12 mouse cellular contexts compared by ENCODE assay signal in the genomic region with DNA sequence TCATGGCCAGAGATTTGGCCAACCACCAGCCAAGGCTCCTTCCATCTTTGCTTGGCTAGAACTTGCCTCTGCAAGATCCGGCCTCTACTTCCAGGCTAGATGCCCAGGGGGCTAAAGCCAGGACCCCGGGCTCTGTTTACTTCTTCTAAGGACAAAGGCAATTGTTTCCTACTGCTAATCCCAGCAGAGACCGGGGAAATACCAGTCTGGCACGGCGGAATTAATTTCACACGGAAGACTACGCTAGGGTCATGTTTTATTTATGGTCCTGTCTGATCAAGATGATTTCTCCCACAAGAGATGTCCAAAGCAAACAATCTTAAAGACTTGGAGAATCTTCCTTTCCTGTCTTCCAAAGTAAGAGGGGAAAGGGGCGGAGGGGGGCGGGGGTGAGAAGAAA. TPM values are rescaled to one million over a fixed set of nuclear protein-coding genes. Genes with fewer than 3 reads are reported as not detected.
A peak's percentile ranks its signal among the peaks of the same experiment; 100 is the strongest.
DNase-seq lines count a peak whose midpoint lies in the region; ATAC-seq and TF ChIP-seq lines count a peak whose summit lies in the region.
"Had no signal": no experiment of that assay in that cellular context is flagged by ENCODE, and none has a peak within 500 bp of the region (broad histone marks: within the 10 kb centered on the region; RNA-seq: fewer than 3 reads in every experiment).

No protein-coding gene starts in this region.

- H3K27me3 ChIP-seq in forebrain, embryonic 10.5 days (ENCODE audit: poor library complexity, severe bottlenecking) = peaks cover 59% of the 10 kb centered on the region
- H3K27me3 ChIP-seq in forebrain, embryonic 11.5 days (ENCODE audit: control insufficient read depth, insufficient read depth, low read length) = peaks cover 26% of the 10 kb centered on the region
- H3K27me3 ChIP-seq in testis, adult 2 months (ENCODE audit: control insufficient read depth, insufficient read depth, low read length) = no peaks in the 10 kb centered on the region
- peaks cover 66% of the 10 kb centered on the region for H3K27me3 ChIP-seq in midbrain, embryonic 10.5 days (ENCODE audit: low read depth, poor library complexity, severe bottlenecking)

- no peak overlapping the region for H3K27ac ChIP-seq in forebrain, embryonic 10.5 days
- H3K27ac ChIP-seq in forebrain, embryonic 11.5 days (ENCODE audit: low read depth, low read length) = no peak overlapping the region
- H3K27ac ChIP-seq in testis, adult 2 months (ENCODE audit: control insufficient read depth, insufficient read depth, low read depth, low read length) = 0 out of 2 replicates have a peak overlapping the region, but pooled peaks have one; percentile 15
- H3K27ac ChIP-seq in midbrain, embryonic 10.5 days (replicated peaks) = no peak overlapping the region

- WGBS in forebrain, embryonic 10.5 days = 3% methylated on average over 9 of the region's 9 CpGs
- WGBS in forebrain, embryonic 11.5 days = 3% methylated on average over 9 of the region's 9 CpGs
- WGBS in midbrain, embryonic 10.5 days = 2% methylated on average over 9 of the region's 9 CpGs

- peak overlapping the region; percentile 72 for H3K4me3 ChIP-seq in forebrain, embryonic 10.5 days
- no peak overlapping the region for H3K4me3 ChIP-seq in forebrain, embryonic 11.5 days (ENCODE audit: low read depth, low read length)
- H3K4me3 ChIP-seq in testis, adult 2 months (ENCODE audit: control insufficient read depth, low read depth, low read length) = peak overlapping the region; percentile 85
- H3K4me3 ChIP-seq in midbrain, embryonic 10.5 days = peak overlapping the region; percentile 79

- H3K4me1 ChIP-seq in forebrain, embryonic 10.5 days = peaks cover 41% of the 10 kb centered on the region
- H3K4me1 ChIP-seq in forebrain, embryonic 11.5 days (replicated peaks; ENCODE audit: control insufficient read depth, insufficient read depth, low read length) = peaks cover 14% of the 10 kb centered on the region; the same call in 1 of the 2 replicates
- peaks cover 3% of the 10 kb centered on the region for H3K4me1 ChIP-seq in testis, adult 2 months (ENCODE audit: control insufficient read depth, insufficient read depth, low read length)
- H3K4me1 ChIP-seq in midbrain, embryonic 10.5 days = peaks cover 48% of the 10 kb centered on the region

- no peaks in the 10 kb centered on the region for H3K9me3 ChIP-seq in forebrain, embryonic 10.5 days
- no peaks in the 10 kb centered on the region for H3K9me3 ChIP-seq in forebrain, embryonic 11.5 days (ENCODE audit: control insufficient read depth, low read length)
- H3K9me3 ChIP-seq in midbrain, embryonic 10.5 days (replicated peaks) = no peaks in the 10 kb centered on the region

- no peaks in the 10 kb centered on the region for H3K36me3 ChIP-seq in forebrain, embryonic 10.5 days (replicated peaks)
- H3K36me3 ChIP-seq in forebrain, embryonic 11.5 days (ENCODE audit: control insufficient read depth, insufficient read depth, low read length) = no peaks in the 10 kb centered on the region
- H3K36me3 ChIP-seq in testis, adult 2 months (ENCODE audit: control insufficient read depth, insufficient read depth, low read length) = no peaks in the 10 kb centered on the region
- no peaks in the 10 kb centered on the region for H3K36me3 ChIP-seq in midbrain, embryonic 10.5 days

- no peak for ATAC-seq in forebrain, embryonic 11.5 days (replicated peaks; ENCODE audit: low FRiP score)
- no peak for ATAC-seq in cerebellum, adult (ENCODE audit: insufficient number of reproducible peaks, low FRiP score, low TSS enrichment)

- TF ChIP-seq POLR2A in testis, adult 2 months (IDR thresholded peaks at IDR 0.05; ENCODE audit: control insufficient read depth, low read depth, low read length) = no peak

- intact Hi-C loops in left cerebral cortex, postnatal 14 days (cut with DNase I) = loop anchor here (5.0 kb wide), 2 partner anchors 160 to 310 kb away; no protein-coding TSS in a partner anchor

- H3K4me2 ChIP-seq in forebrain, embryonic 11.5 days (ENCODE audit: low read depth, low read length, severe bottlenecking) = no peak overlapping the region

- no peak overlapping the region for H3K9ac ChIP-seq in forebrain, embryonic 11.5 days (ENCODE audit: low read length)

- no peak for DNase-seq in forebrain, embryonic 10.5 days (ENCODE audit: extremely low spot score, low spot score)
- no peak for DNase-seq in forebrain, embryonic 11.5 days (ENCODE audit: low spot score)
- DNase-seq in testis, postnatal 10 days (ENCODE audit: low spot score) = no peak
- peak; percentile 52 for DNase-seq in midbrain, embryonic 10.5 days (ENCODE audit: low spot score)
- DNase-seq in frontal cortex, postnatal 14 days (ENCODE audit: low spot score in 2 of 2) = no peak
- DNase-seq in left cerebral cortex, postnatal 14 days (ENCODE audit: low spot score in 2 of 2) = no peak
- DNase-seq: cerebellum, adult 2 months; kidney, adult 18-20 months; lung, postnatal 4 days; right cerebral cortex, postnatal 4 days had no signal

- no peak for TF ChIP-seq CTCF in testis, adult 2 months (IDR thresholded peaks at IDR 0.05; ENCODE audit: control insufficient read depth, insufficient read depth, insufficient replicate concordance, low read depth, low read length)

RNA-seq across cellular contexts. Expression of a gene that starts 1.6 kb away (rescaled TPM):
- polyA plus RNA-seq in forebrain, embryonic 10.5 days (2016; fragmentation: Nextera tagmentation; extraction: Ambion mirVana) = 18.3 and 20.6 TPM in 2 replicates
- polyA plus RNA-seq in forebrain, embryonic 11.5 days (2014; fragmentation: Nextera tagmentation; extraction: Ambion mirVana) = 20.3 and 23.5 TPM in 2 replicates
- polyA plus RNA-seq in testis, adult 2 months (2012; rRNA removed) = 5.2 and 5.3 TPM in 2 replicates
- polyA plus RNA-seq in midbrain, embryonic 10.5 days (2016; fragmentation: Nextera tagmentation; extraction: Ambion mirVana) = 19.0 and 22.5 TPM in 2 replicates
- 10 to 100 TPM; 35.5 to 41.2 TPM for total RNA-seq in left cerebral cortex, postnatal 14 days (2021)
